Mouse (Mus musculus) ovary, postnatal 36 days (tissue): ENCODE measurements around the gene Tcam1.

Source experiments
- DNase-seq: peaks from one replicate; pipeline ENCODE4 v3.0.0; 2022; ENCODE audit warnings: low spot score, mixed read lengths

Tcam1 gene

GRCm38 (mm10) chr11:106273311-106273684 is 3.2 kb upstream of the Tcam1 start:
- DNase-seq = no peak

GRCm38 (mm10) chr11:106273811-106274210 is 2.7 kb upstream of the Tcam1 start:
- no peak for DNase-seq

- no peak for DNase-seq
Observed at GRCm38 (mm10) chr11:106274374-106274773, 2.1 kb upstream of the Tcam1 start.

GRCm38 (mm10) chr11:106274971-106275411 is 1.5 kb upstream of the Tcam1 start:
- no peak for DNase-seq

GRCm38 (mm10) chr11:106282452-106282851 is 6.0 kb downstream of the Tcam1 start:
- no peak for DNase-seq

- no peak for DNase-seq
Observed at GRCm38 (mm10) chr11:106283371-106283770, 6.9 kb downstream of the Tcam1 start.

GRCm38 (mm10) chr11:106284126-106284525 is 7.7 kb downstream of the Tcam1 start:
- DNase-seq = no peak

- DNase-seq = no peak
Observed at GRCm38 (mm10) chr11:106286206-106286605, 9.7 kb downstream of the Tcam1 start.

- DNase-seq = no peak
Observed at GRCm38 (mm10) chr11:106286987-106287386, 10.5 kb downstream of the Tcam1 start.

GRCm38 (mm10) chr11:106289369-106289768 is 12.9 kb downstream of the Tcam1 start:
- peak; percentile 55 for DNase-seq

GRCm38 (mm10) chr11:106290376-106290775 is 13.9 kb downstream of the Tcam1 start:
- DNase-seq = no peak

GRCm38 (mm10) chr11:106291861-106292260 is 15.4 kb downstream of the Tcam1 start:
- no peak for DNase-seq

- no peak for DNase-seq
Observed at GRCm38 (mm10) chr11:106301765-106302164, 25.3 kb downstream of the Tcam1 start, which contains the start of gene Gh. Gh (minus strand) TSS chr11:106301865.

- peak; percentile 52 for DNase-seq
Observed at GRCm38 (mm10) chr11:106302634-106303033, 26.2 kb downstream of the Tcam1 start.

GRCm38 (mm10) chr11:106305348-106306064 is 29.0 kb downstream of the Tcam1 start:
- DNase-seq = no peak

GRCm38 (mm10) chr11:106306065-106306385 is 29.6 kb downstream of the Tcam1 start:
- DNase-seq = no peak

- no peak for DNase-seq
Observed at GRCm38 (mm10) chr11:106306758-106307157, 30.3 kb downstream of the Tcam1 start.

- DNase-seq = no peak
Observed at GRCm38 (mm10) chr11:106307432-106307831, 31.0 kb downstream of the Tcam1 start.

- DNase-seq = peak; percentile 31
Observed at GRCm38 (mm10) chr11:106308162-106308561, 31.7 kb downstream of the Tcam1 start.

- DNase-seq = no peak
Observed at GRCm38 (mm10) chr11:106310123-106310522, 33.7 kb downstream of the Tcam1 start.

GRCm38 (mm10) chr11:106313533-106313932 is 37.1 kb downstream of the Tcam1 start:
- no peak for DNase-seq

- no peak for DNase-seq
Observed at GRCm38 (mm10) chr11:106314333-106314812, 37.9 kb downstream of the Tcam1 start, which contains the start of gene Cd79b. Cd79b (minus strand) TSS chr11:106314762.

GRCm38 (mm10) chr11:106316416-106316815 is 39.9 kb downstream of the Tcam1 start:
- DNase-seq = no peak

GRCm38 (mm10) chr11:106317801-106318200 is 41.3 kb downstream of the Tcam1 start:
- DNase-seq = no peak
